Mouse (Mus musculus) A20 (cell line): Measurements from ENCODE around the gene Tubb3.
A peak's percentile ranks its signal among the peaks of the same experiment; 100 is the strongest.

Experiments used
- DNase-seq: peaks from one replicate; pipeline ENCODE4 v3.0.0-alpha.2; 2011; ENCODE audit warnings: low read depth, low spot score

Tubb3 gene

DNA sequence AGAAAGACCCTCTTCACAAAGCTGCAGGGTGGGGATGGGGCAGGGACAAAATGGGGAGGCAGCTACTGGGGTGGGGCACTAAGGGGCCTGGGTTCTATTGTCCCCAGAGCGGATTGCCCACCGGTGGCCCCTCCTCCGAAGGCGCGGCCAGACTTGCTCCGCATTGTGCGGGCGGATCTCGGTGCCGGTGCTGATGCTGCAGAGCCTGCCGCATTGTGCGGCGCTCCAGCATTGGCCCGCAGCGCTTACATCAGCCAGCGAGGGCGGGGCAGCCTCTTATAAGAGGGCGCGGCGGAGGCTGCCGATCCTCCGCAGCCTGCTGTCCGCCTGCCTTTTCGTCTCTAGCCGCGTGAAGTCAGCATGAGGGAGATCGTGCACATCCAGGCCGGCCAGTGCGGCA is at the start of gene Tubb3:
Tubb3 (plus strand) TSS at position 179 of the 400 bp plus-strand sequence.
- DNase-seq, result peak; percentile 91

DNA sequence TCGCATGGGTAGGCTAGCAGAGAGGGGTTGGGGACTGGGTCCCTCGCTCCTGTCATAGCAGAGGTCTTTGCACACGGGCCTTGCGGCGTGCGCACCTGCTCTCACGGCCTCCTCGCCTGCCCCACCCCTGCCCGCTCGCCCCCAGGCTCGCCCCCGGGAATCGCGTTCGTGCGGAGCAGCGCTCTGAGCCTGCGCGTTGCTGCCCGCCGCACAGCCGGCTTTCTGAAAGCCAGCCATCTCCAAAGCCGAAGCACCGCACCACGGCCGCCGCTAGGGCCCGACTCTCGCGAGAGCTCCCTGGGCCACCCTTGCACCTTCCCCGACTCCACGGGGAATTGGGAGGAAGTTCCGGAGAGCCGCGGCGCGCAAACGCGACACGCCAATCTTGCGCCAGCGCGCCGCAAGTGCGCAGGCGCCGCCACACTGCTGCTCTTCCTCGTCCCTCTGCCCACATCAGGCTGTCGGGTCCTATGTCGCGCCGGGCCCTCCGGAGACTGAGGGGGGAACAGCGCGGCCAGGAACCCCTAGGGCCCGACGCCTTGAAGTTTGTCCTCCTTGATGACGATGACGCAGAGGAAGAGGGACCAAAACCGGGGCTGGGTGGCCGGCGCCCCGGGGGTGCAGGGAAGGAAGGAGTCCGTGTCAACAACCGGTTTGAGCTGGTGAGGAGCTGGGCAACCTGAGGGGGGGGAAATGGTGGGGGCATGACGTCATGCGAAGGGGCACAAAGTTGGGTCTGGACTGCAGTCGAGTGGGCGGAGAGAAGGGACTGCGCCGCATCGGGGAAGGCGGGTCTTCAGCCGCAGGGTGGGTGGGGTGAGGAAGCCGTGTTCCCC is 37.6 kb upstream of the Tubb3 start, which contains the start of gene Tcf25:
Tcf25 (plus strand) TSS at position 351 of the 836 bp plus-strand sequence.
- peak; percentile 98 for DNase-seq

DNA sequence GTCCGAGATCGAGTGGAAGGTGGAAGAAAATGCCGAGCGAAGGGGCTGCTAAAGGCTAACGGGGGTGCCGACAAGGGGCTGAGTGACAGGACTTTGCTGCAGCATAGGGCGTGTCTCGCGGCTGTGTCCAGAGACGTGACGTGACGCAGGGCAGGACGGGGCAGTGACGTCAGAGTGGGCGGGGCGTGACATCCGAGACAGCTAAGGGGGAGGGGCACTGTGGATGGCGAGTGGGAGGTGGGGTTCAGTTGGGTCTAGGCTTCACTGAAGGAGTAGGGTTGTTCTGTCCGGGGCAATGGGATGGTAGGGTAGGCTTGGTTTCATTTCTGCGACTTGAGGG is 37.0 kb upstream of the Tubb3 start:
- peak; percentile 94 for DNase-seq

DNA sequence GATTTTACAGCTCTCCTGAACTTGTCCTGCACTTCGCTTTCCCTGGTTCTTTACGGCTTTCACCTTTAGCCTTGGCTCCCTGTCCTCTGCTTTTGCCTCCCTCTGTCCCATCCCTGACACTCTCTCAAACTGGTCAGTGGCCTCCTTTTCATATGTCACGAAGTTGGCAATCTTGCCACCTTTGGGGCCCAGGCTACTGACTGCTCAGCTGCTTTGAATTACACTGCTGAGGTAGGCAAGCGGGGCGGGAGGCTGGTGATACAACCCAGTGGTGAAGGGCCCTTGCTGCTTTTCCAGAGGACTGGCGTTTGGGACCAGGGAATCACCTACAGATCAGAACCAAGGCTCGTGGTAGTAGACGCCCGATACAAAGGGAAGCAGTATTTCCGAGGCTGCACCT is 35.5 kb upstream of the Tubb3 start:
- no peak for DNase-seq

- DNase-seq, result no peak
Measured at GRCm38 (mm10) chr8:123376106-123376505, 35.1 kb upstream of the Tubb3 start.

DNA sequence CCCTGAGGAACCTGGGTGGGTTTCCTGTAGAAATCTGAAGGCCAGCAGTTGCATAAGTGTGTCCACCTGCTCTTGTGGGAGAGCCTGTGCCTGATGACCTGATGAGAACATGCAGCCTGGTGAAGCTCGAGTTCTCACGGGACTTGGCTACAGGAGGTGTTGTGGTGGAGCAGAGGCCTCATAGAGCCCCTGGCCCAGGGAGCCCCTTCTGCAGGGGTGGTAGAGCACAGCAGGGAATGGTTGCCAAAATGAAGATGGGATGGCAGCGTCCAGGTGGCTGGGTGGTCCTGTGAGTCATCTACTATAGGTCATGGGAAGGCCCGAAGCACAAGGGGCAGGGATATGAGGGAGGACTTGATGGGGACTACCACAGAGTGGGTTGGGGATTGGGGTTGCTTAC is 29.5 kb upstream of the Tubb3 start:
- no peak for DNase-seq

- DNase-seq, result no peak
Measured at GRCm38 (mm10) chr8:123382516-123382915, 28.7 kb upstream of the Tubb3 start.

DNA sequence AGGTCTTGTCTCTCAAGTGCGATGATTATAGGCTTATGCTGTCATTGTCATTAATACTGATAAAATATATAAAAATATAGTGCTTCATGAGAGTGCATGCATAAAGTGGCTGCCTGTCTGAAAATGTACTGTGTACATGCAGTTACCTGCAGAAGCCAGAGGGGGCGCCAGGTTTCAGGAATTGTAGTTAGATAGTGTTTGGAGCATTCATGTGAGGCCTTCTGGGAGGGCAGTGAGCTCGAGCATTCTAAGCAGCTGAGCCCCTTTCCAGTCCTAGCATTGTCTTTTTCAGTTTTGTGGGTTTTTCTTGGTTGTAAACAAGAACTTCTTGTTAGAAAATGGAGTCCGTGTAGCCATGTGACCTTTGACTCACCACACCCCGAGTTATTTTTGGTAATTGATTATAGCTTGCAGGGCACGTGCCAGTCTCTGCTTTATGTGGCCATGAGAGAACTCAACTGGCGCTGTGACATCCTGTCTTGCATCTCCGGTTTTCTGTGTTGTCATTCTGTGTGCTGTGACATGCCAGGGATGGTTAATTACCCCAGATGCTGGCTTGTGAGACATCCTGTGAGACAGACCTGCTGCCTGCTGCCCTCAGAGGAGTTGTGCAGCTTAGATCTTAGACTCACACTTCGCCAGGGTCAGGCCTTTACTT is 26.2 kb upstream of the Tubb3 start:
- peak; percentile 45 for DNase-seq

DNA sequence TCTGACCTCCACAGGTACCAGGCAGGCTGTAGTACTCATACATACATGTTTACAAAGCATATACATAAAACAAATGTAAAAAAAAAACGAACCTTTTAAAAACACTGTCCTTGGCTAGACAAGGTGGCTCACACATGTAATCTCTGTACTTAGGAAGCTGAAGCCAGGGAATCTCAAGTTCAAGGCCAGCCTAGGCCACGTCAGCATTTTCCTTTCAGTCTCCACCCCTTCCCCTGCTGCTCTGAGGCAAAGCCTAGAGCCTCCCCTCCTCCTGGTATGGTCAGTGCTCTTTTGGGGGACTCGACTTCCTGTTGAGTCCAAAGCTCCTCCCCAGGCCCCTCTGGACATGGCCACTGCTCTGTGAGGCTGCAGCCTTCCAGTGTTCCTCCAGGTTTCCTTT is 24.2 kb upstream of the Tubb3 start:
- no peak for DNase-seq

GRCm38 (mm10) chr8:123387801-123388200 is 23.4 kb upstream of the Tubb3 start:
- no peak for DNase-seq

DNA sequence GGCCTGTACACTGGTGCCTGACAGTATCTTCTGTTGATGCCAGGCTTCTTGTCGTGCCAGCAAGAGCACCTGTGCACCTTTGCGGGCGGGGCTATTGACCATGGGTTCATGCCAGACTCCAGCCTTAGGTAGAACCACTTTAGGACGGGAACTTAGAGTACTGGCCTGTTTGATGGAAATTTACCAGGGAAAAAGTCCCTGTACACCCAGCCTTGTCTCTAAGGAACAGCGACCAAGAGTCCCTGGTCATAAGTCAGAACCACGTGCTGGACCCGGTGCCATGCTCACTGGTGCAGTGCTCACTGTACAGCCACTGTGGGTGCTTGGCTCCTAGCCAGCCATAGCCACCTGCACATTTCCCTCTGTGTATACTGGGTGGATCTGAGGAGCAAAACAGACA is 22.2 kb upstream of the Tubb3 start:
- no peak for DNase-seq

DNA sequence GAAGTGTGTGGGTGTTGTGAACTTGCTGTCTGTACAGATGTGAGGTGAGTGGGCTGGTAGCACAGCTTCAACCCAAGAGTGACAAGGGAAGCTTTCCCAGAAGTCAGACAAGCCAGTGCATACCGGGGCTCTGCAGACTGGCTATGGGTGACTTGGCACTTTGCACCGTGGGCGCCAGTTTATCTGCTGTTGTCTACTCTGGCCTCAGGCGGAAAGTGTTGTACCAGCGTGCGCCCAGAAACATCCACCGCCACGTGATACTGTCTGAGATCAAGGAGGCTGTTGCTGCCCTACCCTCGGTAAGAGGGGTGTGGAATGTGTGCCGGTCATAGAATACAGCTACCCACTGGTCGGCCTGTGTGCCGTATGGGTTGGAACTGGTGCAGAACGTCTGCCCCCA is 12.9 kb upstream of the Tubb3 start:
- no peak for DNase-seq

DNA sequence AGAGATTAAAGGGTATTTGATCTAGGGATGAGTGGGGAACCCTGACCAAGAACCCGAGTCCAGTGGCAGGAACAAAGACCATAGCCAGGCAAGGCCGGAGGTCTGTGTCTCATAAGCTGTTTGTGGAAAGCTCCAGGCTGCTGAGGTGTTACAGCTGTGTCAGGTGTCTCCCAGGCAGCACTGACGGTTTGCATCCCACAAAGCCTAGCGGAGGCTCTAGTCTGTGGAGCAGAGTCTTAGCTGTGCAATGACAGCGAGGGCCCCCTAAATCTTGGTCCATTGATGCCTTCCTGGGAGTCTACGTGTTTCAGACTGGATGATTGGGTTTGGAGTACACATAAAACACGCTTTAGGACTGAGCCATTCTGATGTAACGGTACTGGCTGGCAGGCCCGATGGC is 9.3 kb upstream of the Tubb3 start:
- no peak for DNase-seq

- DNase-seq, result no peak
Measured at GRCm38 (mm10) chr8:123402730-123403326, 8.4 kb upstream of the Tubb3 start.

GRCm38 (mm10) chr8:123404521-123404920 is 6.7 kb upstream of the Tubb3 start:
- no peak for DNase-seq

DNA sequence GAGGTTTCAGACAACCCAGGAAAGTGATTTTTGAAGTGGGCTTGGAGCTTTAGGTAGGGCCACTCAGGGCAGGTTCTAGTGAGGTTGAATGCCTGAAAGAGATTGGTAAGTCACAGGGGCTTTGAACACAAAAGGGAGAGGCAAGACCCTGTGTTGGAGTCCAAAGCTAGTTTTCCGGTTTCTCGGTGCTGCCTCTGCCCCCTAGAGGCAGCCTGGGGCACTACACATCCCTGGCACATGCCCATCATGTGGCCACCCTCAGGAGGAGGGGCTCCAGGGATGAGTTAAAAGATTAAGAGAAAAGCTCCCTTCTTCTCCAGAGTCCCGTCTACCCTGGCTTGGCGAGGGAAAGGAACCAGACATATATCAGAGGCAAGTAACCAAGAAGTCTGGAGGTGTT is 4.4 kb upstream of the Tubb3 start, which contains the start of gene Mc1r:
Mc1r (plus strand) TSS at position 322 of the 400 bp plus-strand sequence.
- DNase-seq, result peak; percentile 83

GRCm38 (mm10) chr8:123407612-123408011 is 3.6 kb upstream of the Tubb3 start:
- no peak for DNase-seq

DNA sequence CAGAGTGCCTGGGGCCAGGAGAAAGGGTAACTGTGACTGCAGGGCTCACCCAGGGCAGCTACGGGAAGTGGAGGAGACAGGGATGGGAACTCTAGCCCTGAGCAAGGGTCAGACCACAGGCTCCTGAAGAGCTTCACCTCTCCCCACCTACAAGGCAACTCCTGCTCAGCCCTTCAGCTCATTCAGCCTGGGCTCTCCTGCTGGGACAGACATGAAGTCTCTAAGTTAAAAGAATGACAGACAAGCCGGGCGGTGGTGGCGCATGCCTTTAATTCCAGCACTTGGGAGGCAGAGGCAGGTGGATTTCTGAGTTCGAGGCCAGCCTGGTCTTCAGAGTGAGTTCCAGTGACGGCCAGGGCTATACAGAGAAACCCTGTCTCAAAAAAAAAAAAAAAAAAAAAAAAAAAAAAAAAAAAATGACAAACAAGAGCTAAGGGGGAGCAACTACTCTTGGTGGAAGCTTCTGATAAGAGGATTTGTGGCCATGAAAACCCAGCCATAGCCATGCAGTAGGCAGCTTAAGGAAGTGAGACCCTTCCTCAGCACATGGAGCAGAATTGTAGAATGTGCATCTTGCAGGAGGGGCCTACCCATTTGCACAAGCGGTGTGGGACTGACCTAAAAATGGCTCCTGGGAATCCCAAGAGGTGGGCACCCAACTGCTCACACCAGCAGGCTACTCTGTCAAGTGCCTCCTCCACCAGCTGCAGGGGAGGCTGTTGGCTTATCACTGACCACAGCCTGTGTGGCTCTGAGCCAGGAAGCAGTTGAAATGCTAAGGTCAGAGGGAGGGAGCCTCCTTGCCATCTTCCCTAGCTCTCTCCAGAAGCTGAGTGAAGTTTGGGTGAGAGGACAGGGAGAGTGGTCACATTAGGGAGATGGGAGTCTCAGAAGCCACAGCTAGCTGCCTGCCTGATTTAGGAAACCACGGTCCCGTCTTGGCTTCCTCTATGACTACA is 2.4 kb upstream of the Tubb3 start:
- DNase-seq, result peak; percentile 50

GRCm38 (mm10) chr8:123410049-123410587 is 1.1 kb upstream of the Tubb3 start:
- peak; percentile 73 for DNase-seq

- DNase-seq, result no peak
Measured at GRCm38 (mm10) chr8:123410788-123411187, 436 bp upstream of the Tubb3 start.

DNA sequence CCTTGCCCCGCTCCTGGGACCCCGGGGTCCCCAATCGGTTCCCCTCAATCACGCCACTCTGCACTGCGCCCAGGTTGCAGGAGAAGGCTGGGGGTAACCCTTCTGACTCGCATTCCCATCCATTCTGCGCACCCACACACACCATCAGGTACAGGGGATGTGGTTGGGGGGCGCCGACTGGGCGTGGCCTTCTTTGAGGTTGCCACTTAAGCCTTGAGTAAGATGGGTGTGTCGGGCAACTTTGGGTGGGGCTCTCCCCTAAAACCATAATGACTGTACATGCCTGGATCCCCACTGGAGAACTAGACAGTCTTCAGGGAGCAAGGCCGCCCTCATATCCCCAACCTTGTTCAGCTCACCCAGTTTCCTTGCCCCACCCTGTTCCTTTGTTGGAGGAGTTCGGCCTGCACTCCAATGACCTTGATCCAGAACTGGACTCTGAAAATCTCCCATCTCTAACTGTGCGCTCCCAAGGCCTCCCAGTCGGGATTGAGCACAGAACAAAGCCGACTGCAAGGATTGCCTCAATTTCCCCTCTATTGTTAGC is 630 bp downstream of the Tubb3 start:
- no peak for DNase-seq
